Mouse (Mus musculus) lung, adult 18-20 months (tissue): ENCODE data around the gene Grhpr.
"Not testable (repeated sequence)": the region's sequence is repeated elsewhere in the genome, so short reads cannot be mapped to it uniquely, and the experiment has no call there.

Experiments used
- DNase-seq, 2 experiments: peaks; one replicate each; pipeline ENCODE4 v3.0.0; 2022; ENCODE audit warnings: mixed read lengths in 2 of 2

Grhpr gene

GRCm38 (mm10) chr4:44974331-44974730 lies 6.9 kb upstream of the Grhpr start:
- DNase-seq: no peak

- no peak for DNase-seq
Observed at GRCm38 (mm10) chr4:44976026-44976615, 5.1 kb upstream of the Grhpr start.

GRCm38 (mm10) chr4:44976921-44977710 lies 4.1 kb upstream of the Grhpr start:
- no peak for DNase-seq

GRCm38 (mm10) chr4:44978175-44978574 lies 3.0 kb upstream of the Grhpr start:
- DNase-seq: no peak

- no peak for DNase-seq
Observed at GRCm38 (mm10) chr4:44979794-44980338, 1.3 kb upstream of the Grhpr start.

GRCm38 (mm10) chr4:44981974-44982287 lies 736 bp downstream of the Grhpr start:
- peak in 1 of 2 experiments; percentile 21 for DNase-seq

- no peak for DNase-seq
Observed at GRCm38 (mm10) chr4:44982440-44983130, 1.4 kb downstream of the Grhpr start.

GRCm38 (mm10) chr4:44983131-44983740 lies 2.0 kb downstream of the Grhpr start:
- DNase-seq: no peak

- no peak for DNase-seq
Observed at GRCm38 (mm10) chr4:44990560-44990959, 9.4 kb downstream of the Grhpr start.

GRCm38 (mm10) chr4:44992330-44992729 lies 11.1 kb downstream of the Grhpr start:
- not testable (repeated sequence) for DNase-seq

- not testable (repeated sequence) for DNase-seq
Observed at GRCm38 (mm10) chr4:44993179-44993578, 12.0 kb downstream of the Grhpr start.

- no peak for DNase-seq
Observed at GRCm38 (mm10) chr4:44993847-44994246, 12.7 kb downstream of the Grhpr start.

- no peak for DNase-seq
Observed at GRCm38 (mm10) chr4:44994776-44995175, 13.6 kb downstream of the Grhpr start.

- no peak for DNase-seq
Observed at GRCm38 (mm10) chr4:44998071-44998470, 16.9 kb downstream of the Grhpr start.

GRCm38 (mm10) chr4:45000001-45000400 lies 18.8 kb downstream of the Grhpr start:
- no peak for DNase-seq

GRCm38 (mm10) chr4:45005452-45005851 lies 24.3 kb downstream of the Grhpr start:
- no peak for DNase-seq

- DNase-seq: peak in 1 of 2 experiments; percentile 9
Observed at GRCm38 (mm10) chr4:45010806-45011415, 29.7 kb downstream of the Grhpr start.

GRCm38 (mm10) chr4:45011581-45012104 lies 30.4 kb downstream of the Grhpr start:
- DNase-seq: peak; percentile 77 to 78

GRCm38 (mm10) chr4:45012105-45012975 lies 31.1 kb downstream of the Grhpr start, which contains the start of gene Zbtb5:
Gene Zbtb5, minus strand, starts transcription at chr4:45012412.
- peak; percentile 100 for DNase-seq

- DNase-seq: no peak
Observed at GRCm38 (mm10) chr4:45013031-45013431, 31.8 kb downstream of the Grhpr start.

GRCm38 (mm10) chr4:45013537-45013936 lies 32.3 kb downstream of the Grhpr start:
- DNase-seq: no peak
